Mouse (Mus musculus) olfactory bulb, adult 2 months (tissue): Measurements from ENCODE around the gene Tomm5. TPM values are rescaled to one million over a fixed set of nuclear protein-coding genes. Genes with fewer than 3 reads are reported as not detected.
"Not testable (repeated sequence)": the region's sequence is repeated elsewhere in the genome, so short reads cannot be mapped to it uniquely, and the experiment has no call there.

Source experiments
- H3K27ac ChIP-seq: fragments of 200-500 bp; 2 replicates; pipeline ENCODE4 v1.5.1; 2012; ENCODE audit warnings: low read depth, low read length; ENCODE audit not compliant: insufficient read depth
- H3K4me1 ChIP-seq: fragments of 200-500 bp; 2 replicates; pipeline ENCODE4 v1.6.1; 2012; ENCODE audit warnings: low read length; ENCODE audit not compliant: control insufficient read depth, insufficient read depth
- H3K4me3 ChIP-seq: fragments of 200-500 bp; 2 replicates; pipeline ENCODE4 v1.5.1; 2012; ENCODE audit warnings: mild to moderate bottlenecking, low read depth, low read length, moderate library complexity; ENCODE audit not compliant: insufficient read depth
- CTCF ChIP-seq: fragments of 200-500 bp; IDR thresholded peaks from 2 replicates; pipeline ENCODE4 v1.5.1; 2012; ENCODE audit warnings: low read depth, mild to moderate bottlenecking, low read length, moderate library complexity; ENCODE audit not compliant: insufficient read depth
- POLR2A ChIP-seq: fragments of 200-500 bp; IDR thresholded peaks from 2 replicates; pipeline ENCODE4 v1.6.1; 2012; ENCODE audit warnings: mild to moderate bottlenecking, low read depth, low read length, moderate library complexity; ENCODE audit not compliant: insufficient read depth
- WGBS: fragments of 180-500 bp; shearing (Covaris S2); methylation state at CpG from one replicate; pipeline ENCODE4 v1.1.7; 2018; 5-methylcytosine and 5-hydroxymethylcytosine counted together
- polyA plus RNA-seq: library from polyadenylated mRNA; stranded (reverse); fragments of >200 nt; gene quantifications from 2 replicates; pipeline ENCODE4 v1.2.4, GENCODE M21; 2012; ENCODE audit warnings: low replicate concordance; ENCODE audit not compliant: missing spikeins, insufficient read depth, insufficient read length

Tomm5 gene
- polyA plus RNA-seq, 1 experiment = not detected

- Histone ChIP-seq H3K4me1 (0 out of 2 replicates have a peak, but pooled peaks cover 5% of the 10 kb centered on the region), H3K27ac (no peak overlapping the region), H3K4me3 (no peak overlapping the region)
- 61% methylated on average over 8 of the region's 8 CpGs for WGBS
- TF ChIP-seq POLR2A = no peak
- TF ChIP-seq CTCF = no peak
Measured at GRCm38 (mm10) chr4:45108456-45109110, 669 bp upstream of the Tomm5 start.

- Histone ChIP-seq H3K4me1 (0 out of 2 replicates have a peak, but pooled peaks cover 5% of the 10 kb centered on the region), H3K4me3 (peak overlapping the region; percentile 29; the same call in 1 of the 2 replicates), H3K27ac (no peak overlapping the region)
- TF ChIP-seq CTCF = no peak
- no peak for TF ChIP-seq POLR2A
- 6% methylated on average over 4 of the region's 4 CpGs for WGBS
Measured at GRCm38 (mm10) chr4:45107066-45107465, 848 bp downstream of the Tomm5 start.

DNA sequence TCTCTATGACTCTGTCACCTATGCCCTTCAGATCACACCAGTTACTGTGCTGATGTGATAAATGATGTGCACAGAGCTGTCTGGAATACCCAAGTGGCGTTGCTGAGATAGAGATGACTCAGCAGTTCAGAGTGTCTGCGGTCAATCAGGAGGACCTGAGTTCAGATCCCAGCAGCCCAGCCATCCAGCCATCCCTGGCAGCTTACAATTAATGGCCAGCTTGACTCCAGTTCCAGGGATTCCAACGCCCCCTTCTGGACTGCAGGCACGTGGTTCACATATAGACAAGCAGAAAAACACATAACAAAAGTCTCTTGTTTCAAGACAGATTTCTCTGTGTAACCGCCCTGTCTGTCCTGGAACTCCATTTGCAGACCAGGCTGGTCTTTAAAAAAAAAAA is 1.5 kb downstream of the Tomm5 start:
- no peak overlapping the region for H3K27ac ChIP-seq
- TF ChIP-seq POLR2A = no peak
- TF ChIP-seq CTCF = no peak
- H3K4me1 ChIP-seq = 0 out of 2 replicates have a peak, but pooled peaks cover 5% of the 10 kb centered on the region
- H3K4me3 ChIP-seq = no peak overlapping the region
- 70% methylated on average over 5 of the region's 5 CpGs for WGBS

GRCm38 (mm10) chr4:45097198-45097872 is 10.6 kb downstream of the Tomm5 start:
- no peak overlapping the region for H3K27ac ChIP-seq
- TF ChIP-seq CTCF = peak; percentile 60
- TF ChIP-seq POLR2A = no peak
- H3K4me1 ChIP-seq = no peaks in the 10 kb centered on the region
- WGBS = 26% methylated on average over 7 of the region's 7 CpGs
- no peak overlapping the region for H3K4me3 ChIP-seq

DNA sequence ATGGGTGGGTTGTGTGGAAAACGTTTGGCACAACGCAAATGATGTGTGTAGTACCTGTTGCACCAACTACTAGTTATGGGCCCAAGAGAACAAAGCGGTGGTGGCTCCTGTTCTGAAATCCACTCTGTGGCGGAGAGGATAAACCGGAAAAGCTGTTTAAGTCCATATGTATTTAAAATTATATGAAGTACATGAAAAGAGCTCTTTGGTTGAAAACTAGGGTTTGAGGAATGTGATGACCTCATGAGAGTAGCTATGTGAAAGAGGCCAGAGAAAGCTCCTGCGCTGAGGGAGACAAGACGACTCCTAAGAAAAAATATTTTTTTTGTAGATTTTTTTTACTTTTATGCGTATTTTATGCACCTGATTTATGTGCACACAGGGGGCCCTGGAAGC is 23.0 kb downstream of the Tomm5 start:
- TF ChIP-seq CTCF = no peak
- no peak for TF ChIP-seq POLR2A
- WGBS = 37% methylated on average over 8 of the region's 8 CpGs
- peak overlapping the region; percentile 85 for H3K4me3 ChIP-seq
- H3K4me1 ChIP-seq = peaks cover 6% of the 10 kb centered on the region
- no peak overlapping the region for H3K27ac ChIP-seq

- no peak for TF ChIP-seq CTCF
- TF ChIP-seq POLR2A = peak; percentile 95
- WGBS = under 1% methylated on average over 76 of the region's 77 CpGs
- Histone ChIP-seq H3K27ac (no peak within 1 kb of the TSS), H3K4me1 (peaks cover 6% of the 10 kb centered on the region), H3K4me3 (peak within 1 kb of the TSS; percentile 85)
Measured at GRCm38 (mm10) chr4:45084021-45084894, 23.7 kb downstream of the Tomm5 start, which contains the start of gene Fbxo10. Fbxo10 (minus strand) TSS chr4:45084604.

DNA sequence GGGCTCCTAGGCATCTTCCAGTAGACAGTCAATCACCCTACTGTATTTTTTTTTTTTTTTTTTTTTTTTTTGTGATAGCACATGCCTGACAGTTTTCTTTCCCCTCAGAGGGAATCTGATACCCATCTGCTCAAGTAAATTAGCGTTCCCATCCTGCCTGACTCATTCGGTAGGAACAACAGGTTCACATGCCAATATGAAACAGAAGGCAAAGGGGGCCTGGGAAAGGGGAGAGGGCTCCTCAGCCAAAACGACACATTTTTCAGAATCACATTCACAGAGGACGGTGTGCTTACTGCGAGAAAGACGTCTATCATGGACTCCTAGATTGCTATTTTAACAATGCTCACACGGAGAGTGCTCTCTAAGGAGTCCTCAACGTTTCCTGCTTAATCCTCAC is 24.4 kb downstream of the Tomm5 start:
- Histone ChIP-seq H3K4me1 (peaks cover 6% of the 10 kb centered on the region), H3K4me3 (peak overlapping the region; percentile 43), H3K27ac (no peak overlapping the region)
- TF ChIP-seq CTCF = no peak
- no peak for TF ChIP-seq POLR2A
- under 1% methylated on average over 8 of the region's 8 CpGs for WGBS

- TF ChIP-seq POLR2A (no peak), CTCF (no peak)
- Histone ChIP-seq H3K4me1 (peaks cover 6% of the 10 kb centered on the region), H3K4me3 (peak overlapping the region; percentile 21), H3K27ac (no peak overlapping the region)
- WGBS = 59% methylated on average over 9 of the region's 9 CpGs
Measured at GRCm38 (mm10) chr4:45082951-45083350, 25.0 kb downstream of the Tomm5 start.

- not testable (repeated sequence) for H3K27ac ChIP-seq, H3K4me3 ChIP-seq, H3K4me1 ChIP-seq
- WGBS = 86% methylated on average over 4 of the region's 4 CpGs
Measured at GRCm38 (mm10) chr4:45081041-45081440, 26.9 kb downstream of the Tomm5 start.
